Mouse (Mus musculus): ENCODE measurements around the gene Srprb. TPM values are rescaled to one million over a fixed set of nuclear protein-coding genes. Genes with fewer than 3 reads are reported as not detected.

Gene Srprb
- 58.6 and 59.5 TPM in 2 replicates for polyA plus RNA-seq (2014; fragmentation: Nextera tagmentation; extraction: Ambion mirVana)

DNA sequence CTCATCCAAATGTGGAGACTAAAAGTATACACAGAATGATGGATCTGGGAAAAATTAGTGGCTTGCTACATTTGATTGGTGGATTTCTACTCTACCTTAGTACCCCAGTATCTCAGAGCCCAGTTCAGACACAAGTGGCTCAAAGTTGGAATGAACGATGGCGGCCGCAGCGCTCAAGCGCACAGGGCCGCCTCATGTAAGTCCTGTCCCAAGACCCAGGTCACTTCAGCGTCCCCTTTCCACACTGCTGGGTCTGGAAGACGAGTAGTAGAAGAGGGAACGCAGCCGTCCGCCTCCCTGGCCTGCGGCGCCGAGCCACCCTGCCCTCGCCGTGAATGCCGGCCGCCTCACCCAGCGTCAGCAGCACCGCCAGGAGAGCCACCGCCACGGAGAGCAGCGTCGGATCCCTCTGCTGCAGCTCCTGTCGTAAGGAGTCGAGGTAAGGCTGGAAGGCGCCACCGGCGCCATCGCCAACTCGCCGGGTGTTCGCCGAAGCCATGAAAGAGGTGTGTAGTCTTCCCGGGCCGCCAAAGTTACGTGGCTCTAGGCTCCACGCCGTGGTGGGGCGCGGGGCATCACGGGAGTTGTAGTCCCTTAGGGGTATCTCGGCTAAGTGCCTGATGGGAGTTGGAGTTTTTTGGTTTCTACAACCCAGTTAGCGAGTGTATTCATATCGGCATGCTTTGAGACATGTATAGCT, at the start of gene Srprb:
Srprb (minus strand) TSS at position 577 of the 700 bp plus-strand sequence.
- peak; percentile 96 for ATAC-seq (replicated peaks; ENCODE audit: low FRiP score, low TSS enrichment, low read depth)
- H3K27ac ChIP-seq (ENCODE audit: low read depth): peak within 1 kb of the TSS; percentile 73
- H3K36me3 ChIP-seq (ENCODE audit: control insufficient read depth, insufficient read depth, low read length): peaks cover 32% of the 10 kb centered on the region
- H3K9ac ChIP-seq (ENCODE audit: low read length): peak within 1 kb of the TSS; percentile 87
- peak within 1 kb of the TSS; percentile 82 for H3K4me2 ChIP-seq (ENCODE audit: low read length)
- no peaks in the 10 kb centered on the region for H3K27me3 ChIP-seq (replicated peaks; ENCODE audit: control insufficient read depth, insufficient read depth, low read length)
- peaks cover 4% of the 10 kb centered on the region; the same call in 1 of the 2 replicates for H3K4me1 ChIP-seq (replicated peaks; ENCODE audit: control insufficient read depth, insufficient read depth, low read length)
- peak within 1 kb of the TSS; percentile 93 for H3K4me3 ChIP-seq (ENCODE audit: low read depth, low read length)
- under 1% methylated on average over 45 of the region's 45 CpGs for WGBS
- no peaks in the 10 kb centered on the region for H3K9me3 ChIP-seq (ENCODE audit: control insufficient read depth, low read length)
- DNase-seq (ENCODE audit: low spot score): peak; percentile 97

GRCm38 (mm10) chr9:103248618-103249017, 46.7 kb upstream of the Srprb start:
- DNase-seq (ENCODE audit: low spot score) (no peak), ATAC-seq (replicated peaks; ENCODE audit: low FRiP score, low TSS enrichment, low read depth) (no peak)
- H3K27me3 ChIP-seq (replicated peaks; ENCODE audit: control insufficient read depth, insufficient read depth, low read length): no peaks in the 10 kb centered on the region
- no peaks in the 10 kb centered on the region for H3K36me3 ChIP-seq (ENCODE audit: control insufficient read depth, insufficient read depth, low read length)
- H3K4me3 ChIP-seq (ENCODE audit: low read depth, low read length): no peak overlapping the region
- H3K4me1 ChIP-seq (replicated peaks; ENCODE audit: control insufficient read depth, insufficient read depth, low read length): no peaks in the 10 kb centered on the region
- H3K9me3 ChIP-seq (ENCODE audit: control insufficient read depth, low read length): no peaks in the 10 kb centered on the region
- no peak overlapping the region for H3K9ac ChIP-seq (ENCODE audit: low read length)
- H3K4me2 ChIP-seq (ENCODE audit: low read length): no peak overlapping the region
- 54% methylated on average over 4 of the region's 4 CpGs for WGBS
- H3K27ac ChIP-seq (ENCODE audit: low read depth): no peak overlapping the region

- Histone ChIP-seq H3K4me3 (ENCODE audit: low read depth, low read length) (no peak overlapping the region), H3K4me2 (ENCODE audit: low read length) (no peak overlapping the region), H3K4me1 (replicated peaks; ENCODE audit: control insufficient read depth, insufficient read depth, low read length) (no peaks in the 10 kb centered on the region), H3K27me3 (replicated peaks; ENCODE audit: control insufficient read depth, insufficient read depth, low read length) (no peaks in the 10 kb centered on the region), H3K9me3 (ENCODE audit: control insufficient read depth, low read length) (no peaks in the 10 kb centered on the region), H3K36me3 (ENCODE audit: control insufficient read depth, insufficient read depth, low read length) (no peaks in the 10 kb centered on the region), H3K27ac (ENCODE audit: low read depth) (no peak overlapping the region), H3K9ac (ENCODE audit: low read length) (no peak overlapping the region)
- ATAC-seq (replicated peaks; ENCODE audit: low FRiP score, low TSS enrichment, low read depth) (no peak), DNase-seq (ENCODE audit: low spot score) (no peak)
- WGBS: 81% methylated on average over 8 of the region's 8 CpGs
Observed at GRCm38 (mm10) chr9:103246526-103247168, 44.7 kb upstream of the Srprb start.

- 80% methylated on average over 4 of the region's 4 CpGs for WGBS
- no peak for ATAC-seq (replicated peaks; ENCODE audit: low FRiP score, low TSS enrichment, low read depth)
Observed at GRCm38 (mm10) chr9:103243640-103244039, 41.7 kb upstream of the Srprb start.

DNA sequence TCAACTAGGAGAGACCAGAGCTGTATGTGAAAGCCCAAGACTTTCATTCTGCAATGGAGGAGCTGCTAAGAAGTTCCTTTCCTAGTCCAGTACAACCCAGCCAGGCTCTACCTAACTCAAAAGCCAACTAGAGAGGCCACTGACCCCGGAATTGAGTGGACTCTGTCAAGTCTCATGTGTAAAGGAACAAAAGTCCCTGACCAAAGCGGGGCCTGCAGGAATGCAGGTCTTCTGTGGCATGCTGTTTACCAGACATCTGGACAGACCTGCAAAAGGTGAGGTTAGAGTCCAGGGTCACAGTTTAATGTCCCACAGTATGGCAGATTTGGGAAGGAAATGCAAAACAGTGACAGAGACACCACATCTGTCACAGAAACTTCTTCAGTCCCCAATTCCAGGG, 39.3 kb upstream of the Srprb start:
- no peaks in the 10 kb centered on the region for H3K4me1 ChIP-seq (replicated peaks; ENCODE audit: control insufficient read depth, insufficient read depth, low read length)
- WGBS: 64% methylated on average over 2 of the region's 2 CpGs

More at GRCm38 (mm10) chr9:103243640-103244039, 41.7 kb upstream of the Srprb start:
- Histone ChIP-seq H3K4me3 (ENCODE audit: low read depth, low read length) (no peak overlapping the region), H3K27me3 (replicated peaks; ENCODE audit: control insufficient read depth, insufficient read depth, low read length) (no peaks in the 10 kb centered on the region), H3K4me2 (ENCODE audit: low read length) (no peak overlapping the region), H3K9me3 (ENCODE audit: control insufficient read depth, low read length) (no peaks in the 10 kb centered on the region), H3K4me1 (replicated peaks; ENCODE audit: control insufficient read depth, insufficient read depth, low read length) (no peaks in the 10 kb centered on the region), H3K36me3 (ENCODE audit: control insufficient read depth, insufficient read depth, low read length) (no peaks in the 10 kb centered on the region), H3K27ac (ENCODE audit: low read depth) (no peak overlapping the region), H3K9ac (ENCODE audit: low read length) (no peak overlapping the region)
- no peak for DNase-seq (ENCODE audit: low spot score)

DNA sequence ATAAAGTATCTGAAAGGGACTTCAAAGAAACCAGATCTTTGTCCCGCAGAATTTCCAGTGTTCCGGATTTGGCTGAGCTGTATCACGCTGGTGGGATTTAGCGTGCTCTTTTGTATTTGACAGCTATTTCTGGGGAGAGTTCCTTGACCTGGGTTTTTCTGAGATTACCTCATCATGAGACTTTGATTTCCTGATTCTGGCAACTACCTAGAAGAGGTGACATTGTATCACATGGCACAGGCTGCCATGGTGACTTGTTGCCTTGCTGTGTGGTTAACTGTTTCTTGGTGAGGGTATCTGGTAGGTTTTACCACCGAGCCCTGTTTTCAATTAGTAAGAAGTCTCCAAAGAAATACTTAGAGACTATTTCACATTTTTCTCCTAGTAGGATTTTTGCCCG, 37.5 kb upstream of the Srprb start:
- no peaks in the 10 kb centered on the region for H3K9me3 ChIP-seq (ENCODE audit: control insufficient read depth, low read length)
- H3K27me3 ChIP-seq (replicated peaks; ENCODE audit: control insufficient read depth, insufficient read depth, low read length): no peaks in the 10 kb centered on the region
- ATAC-seq (replicated peaks; ENCODE audit: low FRiP score, low TSS enrichment, low read depth) (no peak), DNase-seq (ENCODE audit: low spot score) (no peak)
- no peak overlapping the region for H3K4me3 ChIP-seq (ENCODE audit: low read depth, low read length)
- H3K27ac ChIP-seq (ENCODE audit: low read depth): no peak overlapping the region
- H3K9ac ChIP-seq (ENCODE audit: low read length): no peak overlapping the region
- H3K4me1 ChIP-seq (replicated peaks; ENCODE audit: control insufficient read depth, insufficient read depth, low read length): 0 out of 2 replicates have a peak, but pooled peaks cover 3% of the 10 kb centered on the region
- no peak overlapping the region for H3K4me2 ChIP-seq (ENCODE audit: low read length)
- WGBS: 86% methylated on average over 6 of the region's 6 CpGs
- H3K36me3 ChIP-seq (ENCODE audit: control insufficient read depth, insufficient read depth, low read length): no peaks in the 10 kb centered on the region

More for the DNA sequence above, 39.3 kb upstream of the Srprb start:
- H3K27me3 ChIP-seq (replicated peaks; ENCODE audit: control insufficient read depth, insufficient read depth, low read length): no peaks in the 10 kb centered on the region
- H3K9me3 ChIP-seq (ENCODE audit: control insufficient read depth, low read length): no peaks in the 10 kb centered on the region
- no peaks in the 10 kb centered on the region for H3K36me3 ChIP-seq (ENCODE audit: control insufficient read depth, insufficient read depth, low read length)
- H3K4me3 ChIP-seq (ENCODE audit: low read depth, low read length): no peak overlapping the region
- no peak overlapping the region for H3K9ac ChIP-seq (ENCODE audit: low read length)
- H3K27ac ChIP-seq (ENCODE audit: low read depth): no peak overlapping the region
- DNase-seq (ENCODE audit: low spot score): no peak
- ATAC-seq (replicated peaks; ENCODE audit: low FRiP score, low TSS enrichment, low read depth): no peak
- no peak overlapping the region for H3K4me2 ChIP-seq (ENCODE audit: low read length)

DNA sequence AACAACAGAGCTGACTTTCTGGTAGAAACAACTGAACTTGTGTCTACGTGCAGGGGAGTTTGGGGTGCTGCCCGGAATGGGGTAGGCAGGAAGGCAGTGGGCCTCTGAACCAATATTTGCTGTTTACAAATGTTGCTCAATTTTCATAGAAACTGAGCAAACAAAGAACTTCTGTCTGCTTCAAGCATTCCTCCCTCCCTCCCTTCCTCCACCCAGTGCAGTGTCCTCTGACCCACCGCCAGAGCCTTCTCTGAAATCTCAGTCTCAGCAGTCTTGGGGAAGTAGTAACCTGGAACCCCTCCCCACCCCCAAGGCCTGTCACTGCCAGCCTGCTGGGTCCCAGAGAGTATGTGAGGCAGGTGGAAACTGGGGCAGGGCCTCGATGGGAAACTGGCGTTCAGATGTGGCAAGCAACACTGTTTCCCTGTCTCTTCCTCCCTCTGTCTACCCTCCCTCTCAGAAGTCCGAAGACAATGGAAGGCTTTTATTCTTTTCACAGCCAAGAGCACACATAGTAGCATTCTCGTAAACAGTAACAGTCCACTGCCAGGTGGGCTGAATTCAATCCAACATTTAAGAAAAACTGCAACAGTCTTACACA, 32.7 kb upstream of the Srprb start:
- peaks cover 11% of the 10 kb centered on the region; the same call in 1 of the 2 replicates for H3K4me1 ChIP-seq (replicated peaks; ENCODE audit: control insufficient read depth, insufficient read depth, low read length)
- H3K27me3 ChIP-seq (replicated peaks; ENCODE audit: control insufficient read depth, insufficient read depth, low read length): no peaks in the 10 kb centered on the region
- no peak overlapping the region for H3K4me3 ChIP-seq (ENCODE audit: low read depth, low read length)
- no peak for ATAC-seq (replicated peaks; ENCODE audit: low FRiP score, low TSS enrichment, low read depth)
- no peak for DNase-seq (ENCODE audit: low spot score)
- 62% methylated on average over 7 of the region's 7 CpGs for WGBS
- H3K4me2 ChIP-seq (ENCODE audit: low read length): no peak overlapping the region
- H3K27ac ChIP-seq (ENCODE audit: low read depth): 0 out of 2 replicates have a peak overlapping the region, but pooled peaks have one; percentile 13
- no peaks in the 10 kb centered on the region for H3K9me3 ChIP-seq (ENCODE audit: control insufficient read depth, low read length)
- H3K36me3 ChIP-seq (ENCODE audit: control insufficient read depth, insufficient read depth, low read length): no peaks in the 10 kb centered on the region
- no peak overlapping the region for H3K9ac ChIP-seq (ENCODE audit: low read length)

DNA sequence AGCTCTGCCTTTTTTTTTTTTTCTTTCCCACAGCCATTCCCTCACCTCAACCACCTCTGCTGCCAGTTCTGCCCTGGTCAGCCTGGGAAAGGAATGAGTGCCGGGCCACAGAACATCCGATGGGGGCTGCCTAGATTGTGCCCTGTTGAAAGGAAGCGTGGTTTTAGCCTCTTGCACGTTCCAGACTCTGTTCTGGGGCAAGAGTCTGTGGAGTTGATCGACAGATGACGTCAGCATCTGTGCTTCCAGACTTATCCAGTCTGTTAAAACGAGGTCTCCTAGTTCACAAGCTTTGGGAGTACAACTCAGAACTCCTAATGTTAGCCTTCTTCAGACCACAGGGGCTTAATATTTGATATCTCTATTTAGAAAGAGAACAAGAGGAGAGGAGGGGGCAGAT, 32.1 kb upstream of the Srprb start:
- Histone ChIP-seq H3K27ac (ENCODE audit: low read depth) (0 out of 2 replicates have a peak overlapping the region, but pooled peaks have one; percentile 13), H3K9me3 (ENCODE audit: control insufficient read depth, low read length) (no peaks in the 10 kb centered on the region), H3K9ac (ENCODE audit: low read length) (no peak overlapping the region), H3K4me3 (ENCODE audit: low read depth, low read length) (no peak overlapping the region), H3K27me3 (replicated peaks; ENCODE audit: control insufficient read depth, insufficient read depth, low read length) (no peaks in the 10 kb centered on the region), H3K36me3 (ENCODE audit: control insufficient read depth, insufficient read depth, low read length) (no peaks in the 10 kb centered on the region), H3K4me1 (replicated peaks; ENCODE audit: control insufficient read depth, insufficient read depth, low read length) (peaks cover 11% of the 10 kb centered on the region; the same call in 1 of the 2 replicates), H3K4me2 (ENCODE audit: low read length) (no peak overlapping the region)
- no peak for ATAC-seq (replicated peaks; ENCODE audit: low FRiP score, low TSS enrichment, low read depth)
- WGBS: 75% methylated on average over 7 of the region's 7 CpGs
- DNase-seq (ENCODE audit: low spot score): no peak

Measured in intestine, embryonic 14.5 days (tissue).